Mouse (Mus musculus): Measurements from ENCODE around the gene Nat8l.

Gene Nat8l

GRCm38 (mm10) chr5:34004618-34005017 is 8.8 kb downstream of the Nat8l start:
- no peak for DNase-seq

DNA sequence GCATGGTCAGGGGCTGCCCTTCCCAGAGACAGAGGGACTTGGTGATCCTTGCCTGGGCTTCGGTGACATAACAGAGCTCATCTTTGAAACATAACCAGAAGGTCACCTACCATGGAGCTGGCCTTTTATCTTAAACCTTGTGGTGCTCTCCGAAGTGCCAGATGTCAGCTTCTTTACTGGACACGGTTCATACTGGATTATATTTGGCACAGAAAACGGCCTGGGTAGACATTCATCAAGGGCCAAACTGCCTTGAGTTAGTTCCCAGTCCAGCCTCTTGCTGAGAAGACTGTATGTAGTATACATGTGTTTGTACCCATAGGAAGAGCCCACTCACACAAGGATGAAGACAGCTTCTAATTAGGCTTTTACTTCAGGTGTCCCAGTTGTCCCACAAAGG is 11.0 kb downstream of the Nat8l start:
- no peak for DNase-seq

DNA sequence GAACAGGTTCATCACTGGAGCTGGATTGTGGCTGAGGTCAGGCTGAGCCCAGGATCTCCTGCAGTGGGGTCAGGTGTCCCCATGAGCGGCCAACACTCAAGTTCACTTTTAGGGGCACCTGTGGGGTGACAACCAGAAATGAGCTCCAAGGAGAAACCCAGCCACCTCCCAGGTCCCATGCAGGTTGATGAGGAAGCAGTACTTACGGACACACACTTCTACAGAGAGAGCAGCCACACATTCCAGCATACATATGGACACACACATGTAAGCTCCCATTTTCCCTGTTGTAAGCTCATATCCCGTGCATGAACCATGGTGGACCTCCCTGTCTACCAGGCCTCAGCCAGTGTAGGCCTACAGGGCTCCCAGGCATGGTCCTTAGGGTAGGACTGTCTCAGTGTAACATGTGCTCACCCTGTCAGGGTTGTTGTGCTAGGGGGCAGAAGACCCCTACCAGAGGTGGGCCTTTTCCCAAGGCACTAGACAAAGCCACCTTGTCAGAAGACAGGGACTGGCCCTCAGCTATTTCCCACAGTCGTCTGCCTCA is 11.7 kb downstream of the Nat8l start:
- DNase-seq: no peak

DNA sequence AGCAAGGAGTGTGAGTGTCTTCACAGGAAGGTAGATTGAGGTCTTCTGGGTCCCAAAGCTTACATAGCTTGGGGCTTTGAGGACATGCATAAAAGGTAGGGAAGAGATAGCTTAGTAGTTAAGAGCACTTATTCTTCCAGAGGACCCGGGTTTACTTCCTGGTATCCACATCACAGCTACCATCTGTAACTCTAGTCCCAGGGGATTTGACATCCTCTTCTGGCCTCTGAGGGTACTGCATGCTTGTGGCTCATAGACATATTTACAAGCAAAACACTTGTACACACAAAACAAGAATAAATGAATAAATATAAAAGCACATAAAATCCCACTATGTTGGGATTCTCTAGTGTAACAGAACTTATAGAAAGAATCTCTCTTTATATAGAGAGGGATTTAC is 18.9 kb downstream of the Nat8l start:
- peak; percentile 69 to 72 for DNase-seq

- DNase-seq: no peak
These were observed 23.2 kb downstream of the Nat8l start for GRCm38 (mm10) chr5:34018968-34019367.

DNA sequence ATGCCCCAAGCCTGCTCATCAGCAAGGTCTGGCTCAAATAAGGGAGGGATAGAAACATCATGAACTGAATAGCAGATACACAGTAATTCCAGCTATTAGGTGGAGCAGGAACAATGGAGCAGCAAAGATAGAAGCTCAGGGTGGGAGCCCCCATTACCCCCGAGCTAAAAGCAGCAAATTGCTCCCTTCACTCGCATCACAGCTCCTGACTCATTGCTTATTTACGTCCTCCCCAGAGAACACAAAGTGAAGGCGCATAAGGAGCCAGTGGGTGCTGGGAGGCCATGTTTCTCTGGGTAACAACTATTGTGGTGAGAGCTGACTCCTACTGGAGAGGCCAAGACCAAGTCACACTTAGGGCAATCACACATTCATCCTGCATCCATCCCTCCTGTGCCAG is 34.3 kb downstream of the Nat8l start:
- no peak for DNase-seq

- DNase-seq: no peak
These were observed 35.2 kb downstream of the Nat8l start for GRCm38 (mm10) chr5:34031022-34031421.

GRCm38 (mm10) chr5:34032520-34032919 is 36.7 kb downstream of the Nat8l start:
- no peak for DNase-seq
